In genomic region chr14:48632335-48632734, GRCm38 (mm10) we compare ENCODE assay signal across 35 mouse cellular contexts. TPM values are rescaled to one million over a fixed set of nuclear protein-coding genes. Genes with fewer than 3 reads are reported as not detected.
"Had no signal": no experiment of that assay in that cellular context is flagged by ENCODE, and none has a peak within 500 bp of the region (broad histone marks: within the 10 kb centered on the region; RNA-seq: fewer than 3 reads in every experiment).

No protein-coding gene starts in this region.

- H3K9me3 ChIP-seq: heart, embryonic 12.5 days; hindbrain, embryonic 10.5 days; hindbrain, embryonic 12.5 days; intestine, embryonic 15.5 days; limb, embryonic 13.5 days; limb, embryonic 15.5 days; liver, embryonic 12.5 days had no signal

- ATAC-seq: hindbrain, embryonic 16.5 days; inflammation-experienced regulatory T-cells, adult 6 months; intestine, embryonic 15.5 days; intestine, postnatal 0 days; liver, embryonic 12.5 days had no signal

- H3K4me1 ChIP-seq: heart, embryonic 12.5 days; hindbrain, embryonic 10.5 days; hindbrain, embryonic 12.5 days; intestine, embryonic 15.5 days; limb, embryonic 13.5 days; limb, embryonic 15.5 days; liver, embryonic 12.5 days had no signal

- H3K36me3 ChIP-seq: heart, embryonic 12.5 days; hindbrain, embryonic 10.5 days; hindbrain, embryonic 12.5 days; intestine, embryonic 15.5 days; limb, embryonic 13.5 days; limb, embryonic 15.5 days; liver, embryonic 12.5 days had no signal

- H3K4me3 ChIP-seq: gastrocnemius, adult 2 months; heart, adult 2 months; heart, embryonic 12.5 days; hindbrain, embryonic 10.5 days; hindbrain, embryonic 12.5 days; intestine, embryonic 15.5 days; limb, embryonic 13.5 days; limb, embryonic 15.5 days; liver, embryonic 12.5 days had no signal

- H3K4me2 ChIP-seq: heart, embryonic 12.5 days; hindbrain, embryonic 12.5 days; hindbrain, embryonic 14.5 days; intestine, embryonic 15.5 days; limb, embryonic 13.5 days; limb, embryonic 15.5 days; liver, embryonic 12.5 days had no signal

- H3K27me3 ChIP-seq: heart, embryonic 12.5 days; hindbrain, embryonic 12.5 days; intestine, embryonic 15.5 days; limb, embryonic 13.5 days; limb, embryonic 15.5 days; liver, embryonic 12.5 days had no signal

- H3K9ac ChIP-seq: heart, embryonic 12.5 days; hindbrain, embryonic 12.5 days; hindbrain, embryonic 14.5 days; intestine, embryonic 15.5 days; limb, embryonic 13.5 days; limb, embryonic 15.5 days; liver, embryonic 12.5 days; liver, embryonic 14.5 days had no signal

- DNase-seq: gastrocnemius, adult 2 months; gastrocnemius, postnatal 10 days; gastrocnemius, postnatal 25 days; heart, adult 2 months; heart, postnatal 10 days; heart, postnatal 4 days; kidney, adult 18-20 months; kidney, adult 8-10 months; kidney, postnatal 10 days; kidney, postnatal 25 days; layer of hippocampus, adult 9-11 months; layer of hippocampus, postnatal 36 days; left cerebral cortex, postnatal 4 days had no signal

- H3K27ac ChIP-seq: gastrocnemius, adult 2 months; heart, adult 2 months; hindbrain, embryonic 10.5 days; hindbrain, embryonic 12.5 days; hindbrain, embryonic 14.5 days; intestine, embryonic 15.5 days; limb, embryonic 13.5 days; limb, embryonic 15.5 days; liver, embryonic 12.5 days; liver, embryonic 14.5 days had no signal

RNA-seq across cellular contexts. Expression of gene Otx2, which starts 41.3 kb away (rescaled TPM):
- total RNA-seq: gastrocnemius, adult 2 months; gastrocnemius, postnatal 10 days; gastrocnemius, postnatal 25 days; gastrocnemius, postnatal 4 days; granulocyte monocyte progenitor cell, adult 5-6 weeks; heart, adult 2 months; heart, postnatal 10 days; heart, postnatal 25 days; heart, postnatal 4 days; liver, adult 2 months had no signal
- polyA plus RNA-seq: heart, adult 2 months; heart, embryonic 14.5 days; heart, embryonic 16.5 days; inflammation-experienced regulatory T-cells, adult 6 months; intestine, postnatal 0 days; kidney, embryonic 14.5 days; kidney, embryonic 16.5 days; large intestine, adult 2 months; limb, embryonic 11.5 days; limb, embryonic 13.5 days; limb, embryonic 15.5 days; liver, adult 2 months; liver, embryonic 12.5 days had no signal
